Mouse (Mus musculus) fat pad, adult 2 months (tissue): Measurements from ENCODE around the gene Rnase4.

ENCODE experiments used
- DNase-seq: peaks from one replicate; pipeline ENCODE4 v3.0.0-alpha.2; 2011; ENCODE audit warnings: low read depth, low spot score; ENCODE audit errors: extremely low read depth

Rnase4 gene

GRCm38 (mm10) chr14:51090921-51091900 lies at the start of gene Rnase4, which contains the start of gene Ang:
Gene Rnase4, plus strand, starts transcription at chr14:51091077.
Gene Ang, plus strand, starts transcription at chr14:51091150.
- DNase-seq: no peak

GRCm38 (mm10) chr14:51041769-51042168 lies 49.1 kb upstream of the Rnase4 start, which contains the start of gene Rnase9:
Gene Rnase9, minus strand, starts transcription at chr14:51041869.
- no peak for DNase-seq

- no peak for DNase-seq
Observed at GRCm38 (mm10) chr14:51047846-51048245, 43.0 kb upstream of the Rnase4 start.

GRCm38 (mm10) chr14:51050063-51050462 lies 40.8 kb upstream of the Rnase4 start, which contains the start of gene Rnase11:
Gene Rnase11, minus strand, starts transcription at chr14:51050163.
- no peak for DNase-seq

- DNase-seq: no peak
Observed at GRCm38 (mm10) chr14:51051941-51052340, 38.9 kb upstream of the Rnase4 start.

- DNase-seq: peak; percentile 99
Observed at GRCm38 (mm10) chr14:51053176-51053575, 37.7 kb upstream of the Rnase4 start.

GRCm38 (mm10) chr14:51054243-51055237 lies 36.3 kb upstream of the Rnase4 start:
- DNase-seq: no peak

- no peak for DNase-seq
Observed at GRCm38 (mm10) chr14:51057401-51057831, 33.5 kb upstream of the Rnase4 start, which contains the start of gene Rnase12. Gene Rnase12, minus strand, starts transcription at chr14:51057661.

- no peak for DNase-seq
Observed at GRCm38 (mm10) chr14:51060761-51061160, 30.1 kb upstream of the Rnase4 start.

GRCm38 (mm10) chr14:51068956-51069355 lies 21.9 kb upstream of the Rnase4 start:
- DNase-seq: no peak

GRCm38 (mm10) chr14:51069617-51070016 lies 21.3 kb upstream of the Rnase4 start:
- DNase-seq: no peak

GRCm38 (mm10) chr14:51074335-51074734 lies 16.5 kb upstream of the Rnase4 start, which contains the start of gene Olfr750:
Gene Olfr750, minus strand, starts transcription at chr14:51074435.
- no peak for DNase-seq

- no peak for DNase-seq
Observed at GRCm38 (mm10) chr14:51079180-51079579, 11.7 kb upstream of the Rnase4 start.

GRCm38 (mm10) chr14:51081035-51081434 lies 9.8 kb upstream of the Rnase4 start:
- no peak for DNase-seq

- DNase-seq: no peak
Observed at GRCm38 (mm10) chr14:51082599-51083581, 8.0 kb upstream of the Rnase4 start.

- DNase-seq: no peak
Observed at GRCm38 (mm10) chr14:51083805-51084204, 7.1 kb upstream of the Rnase4 start.

- DNase-seq: no peak
Observed at GRCm38 (mm10) chr14:51085086-51085485, 5.8 kb upstream of the Rnase4 start.

- no peak for DNase-seq
Observed at GRCm38 (mm10) chr14:51085911-51086310, 5.0 kb upstream of the Rnase4 start.

- DNase-seq: no peak
Observed at GRCm38 (mm10) chr14:51087762-51088161, 3.1 kb upstream of the Rnase4 start.
